Mouse (Mus musculus): ENCODE measurements at regions not wholly inside any gene's neighbourhood (a gene's known extent, or its start where the extent isn't known, plus 50 kb on each side); places are given as distances from the start of the nearest gene placed in this dataset.

DNA sequence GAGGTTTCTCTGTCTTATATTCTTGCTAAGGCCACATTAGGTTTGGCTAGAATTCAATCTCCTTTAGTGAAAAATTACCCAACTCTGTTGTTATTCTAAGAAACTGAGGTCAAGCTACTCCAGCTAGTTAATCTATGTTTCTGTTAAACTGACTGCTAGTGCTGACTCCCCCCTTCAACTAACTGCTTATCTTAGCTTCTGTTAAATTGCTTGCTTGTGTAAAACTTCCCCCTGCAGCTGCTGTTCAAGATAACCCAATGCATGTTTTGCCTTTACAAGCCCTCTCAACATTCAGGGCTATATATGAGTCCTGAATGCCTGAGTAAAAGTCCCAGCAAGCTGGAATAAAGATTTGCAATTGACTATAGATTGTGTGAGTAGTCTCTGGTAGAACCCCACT, 143.6 kb downstream of the Cd55b start:
- no peaks in the 10 kb centered on the region for H3K36me3 ChIP-seq (ENCODE audit: control insufficient read depth, insufficient read depth, low read length)
- H3K4me1 ChIP-seq (ENCODE audit: control insufficient read depth, insufficient read depth, low read length), result no peaks in the 10 kb centered on the region
- H3K9ac ChIP-seq (ENCODE audit: low read length), result no peak overlapping the region
- no peak overlapping the region for H3K4me3 ChIP-seq (ENCODE audit: low read depth, low read length)
- ATAC-seq (ENCODE audit: low FRiP score) (no peak), DNase-seq (ENCODE audit: low spot score, missing footprints) (no peak)
- no peak overlapping the region for H3K27ac ChIP-seq (ENCODE audit: low read depth, low read length)
- no peak overlapping the region for H3K4me2 ChIP-seq
- H3K27me3 ChIP-seq (ENCODE audit: control insufficient read depth, insufficient read depth, low read length), result no peaks in the 10 kb centered on the region
- no peaks in the 10 kb centered on the region for H3K9me3 ChIP-seq (ENCODE audit: control insufficient read depth, low read length)

DNA sequence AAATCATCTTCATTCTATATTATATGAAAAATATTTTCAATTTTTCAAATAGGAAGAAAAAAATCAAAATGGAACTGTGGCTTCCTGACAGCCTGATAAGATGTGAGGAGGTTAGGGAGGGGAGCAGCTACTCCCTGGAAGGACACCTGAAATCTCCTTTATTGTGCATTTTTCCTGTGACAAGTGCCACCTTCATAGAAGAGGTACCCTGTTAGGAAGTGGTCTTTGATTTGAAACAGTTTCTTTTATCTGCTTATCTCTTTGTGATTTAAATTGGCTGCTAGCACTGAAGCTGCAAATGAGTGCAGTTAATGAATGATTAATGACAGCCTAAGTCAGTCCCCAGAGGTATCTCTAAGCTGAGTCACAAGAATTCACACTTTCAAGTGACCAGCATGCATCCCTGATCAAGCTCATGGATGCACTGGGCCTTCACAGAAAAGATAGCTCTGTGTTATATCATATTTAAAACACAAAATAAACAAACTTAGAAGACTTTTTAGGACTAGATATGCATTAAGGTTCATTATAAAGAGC, 144.7 kb downstream of the Cd55b start:
- H3K4me3 ChIP-seq (ENCODE audit: low read depth, low read length), result no peak overlapping the region
- no peaks in the 10 kb centered on the region for H3K27me3 ChIP-seq (ENCODE audit: control insufficient read depth, insufficient read depth, low read length)
- no peak overlapping the region for H3K27ac ChIP-seq (ENCODE audit: low read depth, low read length)
- DNase-seq (ENCODE audit: low spot score, missing footprints), result no peak
- no peak overlapping the region for H3K9ac ChIP-seq (ENCODE audit: low read length)
- H3K36me3 ChIP-seq (ENCODE audit: control insufficient read depth, insufficient read depth, low read length), result no peaks in the 10 kb centered on the region
- no peaks in the 10 kb centered on the region for H3K9me3 ChIP-seq (ENCODE audit: control insufficient read depth, low read length)
- ATAC-seq (ENCODE audit: low FRiP score), result no peak
- H3K4me1 ChIP-seq (ENCODE audit: control insufficient read depth, insufficient read depth, low read length), result no peaks in the 10 kb centered on the region
- no peak overlapping the region for H3K4me2 ChIP-seq

DNA sequence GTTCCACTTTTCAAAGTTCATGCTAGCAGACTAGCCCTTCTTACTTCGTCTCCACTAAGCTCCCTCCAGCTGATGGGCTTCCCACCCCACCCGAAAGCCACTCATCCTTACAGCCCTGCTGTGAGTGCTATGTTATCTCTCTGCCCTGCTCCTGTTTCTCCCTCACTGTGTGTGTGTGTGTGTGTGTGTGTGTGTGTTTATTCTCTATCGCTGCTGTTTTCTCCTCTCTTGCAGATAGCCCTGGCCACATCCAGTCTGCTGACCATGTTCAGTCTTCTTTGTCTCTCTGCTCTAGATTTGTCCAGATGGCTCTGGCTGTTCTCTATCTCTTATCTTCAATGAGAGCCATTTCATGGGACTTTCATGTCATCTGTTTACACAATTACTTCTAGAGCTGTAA, 145.9 kb downstream of the Cd55b start:
- H3K4me1 ChIP-seq (ENCODE audit: control insufficient read depth, insufficient read depth, low read length), result no peaks in the 10 kb centered on the region
- no peak overlapping the region for H3K27ac ChIP-seq (ENCODE audit: low read depth, low read length)
- H3K9me3 ChIP-seq (ENCODE audit: control insufficient read depth, low read length), result no peaks in the 10 kb centered on the region
- no peaks in the 10 kb centered on the region for H3K27me3 ChIP-seq (ENCODE audit: control insufficient read depth, insufficient read depth, low read length)
- H3K4me2 ChIP-seq, result no peak overlapping the region
- 72% methylated on average over 3 of the region's 3 CpGs for WGBS
- no peak overlapping the region for H3K4me3 ChIP-seq (ENCODE audit: low read depth, low read length)
- ATAC-seq (ENCODE audit: low FRiP score), result no peak
- no peak overlapping the region for H3K9ac ChIP-seq (ENCODE audit: low read length)
- no peaks in the 10 kb centered on the region for H3K36me3 ChIP-seq (ENCODE audit: control insufficient read depth, insufficient read depth, low read length)
- DNase-seq (ENCODE audit: low spot score, missing footprints), result no peak

DNA sequence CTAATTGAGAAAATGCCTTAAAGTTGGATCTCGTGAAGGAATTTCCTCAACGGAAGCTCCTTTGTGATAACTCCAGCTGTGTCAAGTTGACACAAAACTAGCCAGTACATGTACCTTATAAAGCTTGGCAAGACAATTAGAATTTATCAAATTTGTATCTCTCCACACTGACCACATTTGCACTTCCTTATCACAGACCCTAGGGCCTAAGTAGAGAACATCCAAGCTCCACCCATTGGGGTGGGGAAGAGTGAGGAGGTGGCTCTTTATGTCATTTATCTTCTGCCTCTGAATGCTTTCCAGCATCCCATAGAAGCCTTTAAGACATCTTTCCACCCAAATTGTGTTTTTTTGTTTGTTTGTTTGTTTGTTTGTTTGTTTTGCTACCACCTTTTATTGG, 146.8 kb downstream of the Cd55b start:
- no peak overlapping the region for H3K4me2 ChIP-seq
- H3K27me3 ChIP-seq (ENCODE audit: control insufficient read depth, insufficient read depth, low read length), result no peaks in the 10 kb centered on the region
- no peaks in the 10 kb centered on the region for H3K4me1 ChIP-seq (ENCODE audit: control insufficient read depth, insufficient read depth, low read length)
- DNase-seq (ENCODE audit: low spot score, missing footprints) (no peak), ATAC-seq (ENCODE audit: low FRiP score) (no peak)
- H3K27ac ChIP-seq (ENCODE audit: low read depth, low read length), result no peak overlapping the region
- H3K36me3 ChIP-seq (ENCODE audit: control insufficient read depth, insufficient read depth, low read length), result no peaks in the 10 kb centered on the region
- WGBS, result 78% methylated on average over 2 of the region's 2 CpGs
- no peaks in the 10 kb centered on the region for H3K9me3 ChIP-seq (ENCODE audit: control insufficient read depth, low read length)
- H3K4me3 ChIP-seq (ENCODE audit: low read depth, low read length), result no peak overlapping the region
- no peak overlapping the region for H3K9ac ChIP-seq (ENCODE audit: low read length)

DNA sequence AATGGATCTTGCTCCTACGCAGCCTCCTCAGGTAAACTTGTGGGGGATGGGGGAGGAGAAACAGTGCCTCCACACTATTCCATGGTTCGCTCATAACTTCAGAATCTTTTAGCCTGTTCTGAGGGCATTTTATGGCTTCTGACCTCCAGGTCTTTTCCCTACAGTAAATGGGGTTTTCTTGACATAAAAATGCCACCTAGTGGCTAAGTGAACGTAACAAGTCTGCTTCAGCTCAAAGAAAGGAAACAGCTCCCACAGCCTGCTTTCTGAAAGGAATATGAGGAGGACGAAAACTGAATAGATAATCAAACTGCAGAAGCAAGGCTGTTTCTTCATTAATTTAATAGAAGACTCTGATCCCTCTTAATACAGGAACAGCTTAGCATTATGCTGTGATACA, 148.3 kb downstream of the Cd55b start:
- no peaks in the 10 kb centered on the region for H3K27me3 ChIP-seq (ENCODE audit: control insufficient read depth, insufficient read depth, low read length)
- ATAC-seq (ENCODE audit: low FRiP score) (no peak), DNase-seq (ENCODE audit: low spot score, missing footprints) (peak; percentile 86)
- no peaks in the 10 kb centered on the region for H3K9me3 ChIP-seq (ENCODE audit: control insufficient read depth, low read length)
- H3K9ac ChIP-seq (ENCODE audit: low read length), result no peak overlapping the region
- 54% methylated on average over 4 of the region's 4 CpGs for WGBS
- H3K4me1 ChIP-seq (ENCODE audit: control insufficient read depth, insufficient read depth, low read length), result no peaks in the 10 kb centered on the region
- H3K4me3 ChIP-seq (ENCODE audit: low read depth, low read length), result no peak overlapping the region
- no peak overlapping the region for H3K27ac ChIP-seq (ENCODE audit: low read depth, low read length)
- no peaks in the 10 kb centered on the region for H3K36me3 ChIP-seq (ENCODE audit: control insufficient read depth, insufficient read depth, low read length)
- no peak overlapping the region for H3K4me2 ChIP-seq

DNA sequence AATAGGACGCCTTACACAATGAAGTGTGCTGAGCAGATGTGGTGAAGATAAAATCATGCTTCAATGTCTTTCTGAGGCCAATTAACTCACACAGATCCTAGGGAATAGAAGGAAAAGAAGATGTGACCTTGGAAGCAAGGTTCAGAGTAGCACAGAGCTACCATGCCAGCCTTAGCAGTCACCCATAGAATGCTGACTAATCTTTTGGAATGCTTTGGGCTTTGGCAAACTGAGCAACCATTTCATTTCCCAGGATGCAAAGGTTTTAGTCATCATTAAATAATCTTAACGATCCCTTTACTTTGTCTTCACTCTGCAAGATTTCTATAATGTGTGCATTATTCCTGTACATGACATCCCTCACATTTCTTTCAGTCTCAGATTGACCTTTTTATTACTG, 152.4 kb downstream of the Cd55b start:
- H3K36me3 ChIP-seq (ENCODE audit: control insufficient read depth, insufficient read depth, low read length), result no peaks in the 10 kb centered on the region
- no peak overlapping the region for H3K27ac ChIP-seq (ENCODE audit: low read depth, low read length)
- WGBS, result 87% methylated on average over 2 of the region's 2 CpGs

More for the DNA sequence above, 152.4 kb downstream of the Cd55b start:
- no peak overlapping the region for H3K9ac ChIP-seq (ENCODE audit: low read length)
- H3K27me3 ChIP-seq (ENCODE audit: control insufficient read depth, insufficient read depth, low read length), result no peaks in the 10 kb centered on the region
- no peak overlapping the region for H3K4me3 ChIP-seq (ENCODE audit: low read depth, low read length)
- no peaks in the 10 kb centered on the region for H3K9me3 ChIP-seq (ENCODE audit: control insufficient read depth, low read length)
- no peak overlapping the region for H3K4me2 ChIP-seq
- ATAC-seq (ENCODE audit: low FRiP score) (no peak), DNase-seq (ENCODE audit: low spot score, missing footprints) (no peak)
- H3K4me1 ChIP-seq (ENCODE audit: control insufficient read depth, insufficient read depth, low read length), result no peaks in the 10 kb centered on the region
